Mouse (Mus musculus): ENCODE measurements around the gene Cyct. TPM values are rescaled to one million over a fixed set of nuclear protein-coding genes. Genes with fewer than 3 reads are reported as not detected.

Gene Cyct
- polyA plus RNA-seq, 1 experiment from 2014 or later = not detected

DNA sequence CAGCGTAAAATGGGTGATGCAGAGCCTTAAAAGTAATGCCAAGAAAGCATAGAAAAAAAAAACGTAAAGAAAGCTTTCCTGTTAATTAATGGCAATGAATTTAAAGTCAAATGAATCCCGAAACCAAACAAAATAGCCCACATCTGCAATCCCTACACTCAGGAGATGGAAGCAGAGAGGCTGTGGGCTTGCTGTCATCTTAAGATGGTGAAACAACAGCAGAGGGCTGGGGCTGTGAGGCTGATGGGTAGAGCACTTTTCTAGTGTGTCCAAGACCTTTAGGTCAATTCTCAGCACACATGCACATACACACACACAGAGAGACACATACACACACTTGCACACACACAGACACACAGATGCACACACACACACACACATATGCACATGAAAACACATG lies 34.1 kb downstream of the Cyct start:
- Histone ChIP-seq H3K27ac (no peak overlapping the region), H3K4me3 (no peak overlapping the region), H3K4me1 (no peaks in the 10 kb centered on the region), H3K9me3 (no peaks in the 10 kb centered on the region), H3K36me3 (no peaks in the 10 kb centered on the region), H3K4me2 (replicated peaks) (no peak overlapping the region), H3K27me3 (replicated peaks) (no peaks in the 10 kb centered on the region), H3K9ac (no peak overlapping the region)
- 93% methylated on average over 3 of the region's 3 CpGs for WGBS
- no peak for ATAC-seq (ENCODE audit: low FRiP score, low read depth)

DNA sequence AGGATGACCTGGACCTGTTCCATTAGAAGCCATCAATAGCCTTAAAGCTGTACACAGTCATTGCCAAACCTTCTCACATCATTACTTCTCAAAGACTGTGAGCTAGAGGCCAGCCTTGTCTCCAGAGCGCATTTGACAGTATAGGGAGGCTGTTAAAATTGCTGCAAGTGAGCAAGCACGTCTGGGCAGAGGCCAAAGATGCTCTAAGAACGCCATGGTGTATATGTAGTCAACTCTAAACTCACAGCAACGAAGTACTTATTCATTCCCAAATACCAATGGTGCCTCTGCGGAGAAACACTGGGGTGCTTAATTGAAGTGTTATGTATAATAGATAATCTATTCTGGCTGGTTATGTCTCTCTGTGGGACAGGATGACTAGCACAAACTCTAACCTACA lies 35.8 kb downstream of the Cyct start:
- Histone ChIP-seq H3K27ac (no peak overlapping the region), H3K4me3 (no peak overlapping the region), H3K9ac (no peak overlapping the region), H3K4me2 (replicated peaks) (no peak overlapping the region), H3K9me3 (no peaks in the 10 kb centered on the region), H3K36me3 (no peaks in the 10 kb centered on the region), H3K27me3 (replicated peaks) (no peaks in the 10 kb centered on the region), H3K4me1 (no peaks in the 10 kb centered on the region)
- no peak for ATAC-seq (ENCODE audit: low FRiP score, low read depth)
- 87% methylated on average over 5 of the region's 5 CpGs for WGBS

DNA sequence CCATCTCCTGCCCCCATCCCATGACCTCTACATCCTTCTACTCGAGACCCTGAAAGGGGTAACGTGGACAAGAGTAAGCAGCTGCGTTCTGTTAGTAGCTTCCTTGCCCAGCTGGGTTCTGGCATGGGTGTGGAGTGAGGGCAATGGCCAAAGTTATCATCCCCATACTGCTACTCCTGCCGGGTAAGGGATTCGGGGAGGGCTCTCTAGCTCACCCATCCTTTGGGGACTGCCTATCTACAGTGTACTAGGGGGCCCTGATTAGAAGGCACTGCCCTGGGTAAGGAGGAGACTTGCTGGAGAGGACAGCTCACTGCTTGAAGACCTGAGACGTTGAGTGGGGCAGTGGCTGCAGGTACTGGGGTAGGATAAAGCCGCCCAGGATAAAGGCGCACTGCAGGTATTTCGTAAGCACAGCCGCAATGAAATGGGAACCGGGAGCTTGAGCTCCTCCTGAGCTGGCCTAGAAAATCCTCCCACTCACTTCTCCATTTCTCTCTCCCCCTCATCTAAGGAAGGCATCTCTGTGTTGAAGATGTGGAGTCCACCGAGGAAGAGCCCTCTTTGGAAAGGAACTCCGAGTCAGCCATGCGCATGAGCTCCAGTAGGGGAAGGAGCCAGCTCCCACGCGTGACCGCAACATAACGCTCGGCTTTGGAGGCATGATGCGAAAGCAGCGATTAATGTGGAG lies 36.9 kb downstream of the Cyct start:
- H3K27ac ChIP-seq = no peak overlapping the region
- no peak overlapping the region for H3K9ac ChIP-seq
- H3K4me3 ChIP-seq = no peak overlapping the region
- ATAC-seq (ENCODE audit: low FRiP score, low read depth) = no peak
- H3K36me3 ChIP-seq = no peaks in the 10 kb centered on the region
- no peaks in the 10 kb centered on the region for H3K4me1 ChIP-seq
- H3K4me2 ChIP-seq (replicated peaks) = no peak overlapping the region
- H3K9me3 ChIP-seq = no peaks in the 10 kb centered on the region
- WGBS = 88% methylated on average over 21 of the region's 21 CpGs
- no peaks in the 10 kb centered on the region for H3K27me3 ChIP-seq (replicated peaks)

DNA sequence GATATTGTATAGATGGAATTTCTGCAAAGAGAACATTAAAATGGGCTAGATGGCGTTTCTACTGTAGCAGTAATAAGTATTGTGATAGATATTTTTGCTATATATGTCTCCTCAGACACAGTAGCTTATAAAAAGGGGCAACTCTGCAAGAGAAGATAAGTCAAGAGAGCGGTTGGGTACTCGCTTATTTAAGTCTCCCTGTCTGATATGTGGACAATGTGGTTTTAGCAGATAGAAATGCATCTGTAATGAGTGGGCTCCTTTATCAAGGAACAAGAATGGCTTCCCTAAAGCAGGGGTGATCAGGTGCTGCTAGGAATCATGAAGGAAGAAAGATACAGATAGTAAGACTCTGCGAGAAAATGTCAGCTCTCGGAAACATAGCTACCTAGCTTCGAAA lies 39.9 kb downstream of the Cyct start:
- Histone ChIP-seq H3K4me3 (no peak overlapping the region), H3K27me3 (replicated peaks) (no peaks in the 10 kb centered on the region), H3K9ac (no peak overlapping the region), H3K4me1 (no peaks in the 10 kb centered on the region), H3K36me3 (no peaks in the 10 kb centered on the region), H3K9me3 (no peaks in the 10 kb centered on the region), H3K4me2 (replicated peaks) (no peak overlapping the region), H3K27ac (no peak overlapping the region)
- WGBS = 88% methylated on average over 6 of the region's 6 CpGs
- no peak for ATAC-seq (ENCODE audit: low FRiP score, low read depth)

DNA sequence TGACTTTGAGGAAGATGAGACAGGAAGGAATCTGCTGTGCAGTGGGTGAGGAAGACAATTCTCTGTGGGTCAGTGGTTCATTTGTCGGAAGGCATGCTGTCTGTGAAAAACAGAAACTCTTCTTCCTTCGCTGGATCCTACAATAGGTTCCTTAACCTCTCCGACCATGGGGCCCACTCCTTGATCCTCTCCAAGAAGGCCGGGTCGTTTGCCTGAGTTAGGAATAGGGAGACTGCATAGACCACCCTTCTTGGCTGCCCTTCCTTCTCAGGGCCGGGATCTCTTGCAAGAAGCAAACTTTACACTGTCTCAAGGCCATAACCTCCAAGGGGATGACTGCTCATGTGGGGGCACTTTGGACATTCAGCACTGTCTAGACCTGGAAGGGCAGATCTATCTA lies 41.0 kb downstream of the Cyct start:
- H3K4me3 ChIP-seq = no peak overlapping the region
- no peak overlapping the region for H3K9ac ChIP-seq
- no peaks in the 10 kb centered on the region for H3K27me3 ChIP-seq (replicated peaks)
- no peak overlapping the region for H3K27ac ChIP-seq
- no peaks in the 10 kb centered on the region for H3K36me3 ChIP-seq
- 89% methylated on average over 6 of the region's 6 CpGs for WGBS
- ATAC-seq (ENCODE audit: low FRiP score, low read depth) = no peak
- no peaks in the 10 kb centered on the region for H3K4me1 ChIP-seq
- H3K4me2 ChIP-seq (replicated peaks) = no peak overlapping the region
- no peaks in the 10 kb centered on the region for H3K9me3 ChIP-seq

Small RNAs within 50 kb of the gene (microRNA-seq; reads per million reads assigned to microRNA genes)
- not detected for gene Gm44337

Other genes starting within 250 kb of the Cyct start
- gene Pde11a, start 21.7 kb downstream of the Cyct start, polyA plus RNA-seq (2016; fragmentation: Nextera tagmentation; extraction: Ambion mirVana) = 0.48 and 0.86 TPM in 2 replicates
- 14.1 and 18.6 TPM in 2 replicates for gene Rbm45, start 9.5 kb upstream of the Cyct start, polyA plus RNA-seq (2016; fragmentation: Nextera tagmentation; extraction: Ambion mirVana)
- gene Osbpl6, start 46.1 kb upstream of the Cyct start, polyA plus RNA-seq (2016; fragmentation: Nextera tagmentation; extraction: Ambion mirVana) = 26.4 and 33.1 TPM in 2 replicates